Comparison of ENCODE assay signal across 12 mouse cellular contexts in the genomic region with DNA sequence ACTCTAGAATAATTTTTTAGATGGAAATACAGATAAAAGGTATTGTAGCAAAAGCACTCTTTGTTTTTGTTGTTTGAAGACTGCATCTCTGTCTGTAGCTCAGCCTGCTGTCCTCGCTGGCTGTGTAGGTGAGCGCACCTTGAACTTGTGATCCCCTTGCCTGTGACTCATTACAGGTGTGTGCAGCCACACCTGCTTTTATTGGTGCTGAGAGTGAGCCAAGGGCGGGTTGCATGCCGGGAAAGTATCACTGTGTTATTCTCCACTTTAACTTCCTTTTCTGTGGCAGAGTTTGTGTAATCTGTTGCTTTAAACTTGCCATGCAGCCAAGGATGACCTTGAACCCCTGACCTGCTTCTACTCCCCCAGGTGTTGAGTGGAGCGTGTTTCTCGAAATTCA.
"Had no signal": no experiment of that assay in that cellular context is flagged by ENCODE, and none has a peak within 500 bp of the region (broad histone marks: within the 10 kb centered on the region; RNA-seq: fewer than 3 reads in every experiment).

No protein-coding gene starts in this region.

- H3K4me2 ChIP-seq: hindbrain, embryonic 12.5 days; limb, embryonic 13.5 days; liver, embryonic 13.5 days; midbrain, embryonic 13.5 days; neural tube, embryonic 15.5 days had no signal

- H3K9ac ChIP-seq: hindbrain, embryonic 12.5 days; limb, embryonic 13.5 days; liver, embryonic 13.5 days; midbrain, embryonic 13.5 days; neural tube, embryonic 15.5 days had no signal

- H3K27ac ChIP-seq: hindbrain, embryonic 12.5 days; limb, embryonic 13.5 days; liver, embryonic 13.5 days; midbrain, embryonic 13.5 days; neural tube, embryonic 15.5 days had no signal

- DNase-seq: kidney, postnatal 25 days; left cerebral cortex, postnatal 4 days; liver, embryonic 13.5 days; lung, adult 18-20 months; thymus, adult 2 months; thymus, postnatal 25 days had no signal

- H3K9me3 ChIP-seq: hindbrain, embryonic 12.5 days; limb, embryonic 13.5 days; liver, embryonic 13.5 days; midbrain, embryonic 13.5 days; neural tube, embryonic 15.5 days had no signal

- ATAC-seq: hindbrain, embryonic 16.5 days; inflammation-experienced regulatory T-cells, adult 6 months; midbrain, embryonic 13.5 days had no signal

- H3K4me1 ChIP-seq: hindbrain, embryonic 12.5 days; limb, embryonic 13.5 days; liver, embryonic 13.5 days; midbrain, embryonic 13.5 days; neural tube, embryonic 15.5 days had no signal

- H3K4me3 ChIP-seq: hindbrain, embryonic 12.5 days; limb, embryonic 13.5 days; liver, embryonic 13.5 days; midbrain, embryonic 13.5 days; neural tube, embryonic 15.5 days had no signal

- H3K27me3 ChIP-seq: hindbrain, embryonic 12.5 days; limb, embryonic 13.5 days; liver, embryonic 13.5 days; midbrain, embryonic 13.5 days; neural tube, embryonic 15.5 days had no signal
